Mouse (Mus musculus) layer of hippocampus, adult 9-11 months (tissue): ENCODE data around the gene Tanc1.
"Not testable (repeated sequence)": the region's sequence is repeated elsewhere in the genome, so short reads cannot be mapped to it uniquely, and the experiment has no call there.

Source experiments
- DNase-seq: peaks from one replicate; pipeline ENCODE4 v3.0.0; 2022

The Tanc1 gene

GRCm38 (mm10) chr2:59841189-59841939 is 229.5 kb downstream of the Tanc1 start:
- DNase-seq, result no peak

GRCm38 (mm10) chr2:59841944-59842343 is 230.1 kb downstream of the Tanc1 start:
- no peak for DNase-seq

GRCm38 (mm10) chr2:59842556-59843008 is 230.7 kb downstream of the Tanc1 start:
- DNase-seq, result no peak

GRCm38 (mm10) chr2:59843156-59843555 is 231.3 kb downstream of the Tanc1 start:
- DNase-seq, result no peak

GRCm38 (mm10) chr2:59843848-59844247 is 232.0 kb downstream of the Tanc1 start:
- DNase-seq, result no peak

GRCm38 (mm10) chr2:59851885-59852284 is 240.0 kb downstream of the Tanc1 start:
- DNase-seq, result not testable (repeated sequence)

GRCm38 (mm10) chr2:59852916-59853315 is 241.1 kb downstream of the Tanc1 start:
- DNase-seq, result no peak

- DNase-seq, result no peak
Measured at GRCm38 (mm10) chr2:59853543-59853942, 241.7 kb downstream of the Tanc1 start.

- no peak for DNase-seq
Measured at GRCm38 (mm10) chr2:59854363-59854762, 242.5 kb downstream of the Tanc1 start.

GRCm38 (mm10) chr2:59862618-59863017 is 250.8 kb downstream of the Tanc1 start:
- DNase-seq, result no peak

GRCm38 (mm10) chr2:59870526-59870925 is 258.7 kb downstream of the Tanc1 start:
- DNase-seq, result no peak

GRCm38 (mm10) chr2:59876482-59876881 is 264.6 kb downstream of the Tanc1 start:
- DNase-seq, result no peak

- no peak for DNase-seq
Measured at GRCm38 (mm10) chr2:59877335-59877734, 265.5 kb downstream of the Tanc1 start.

GRCm38 (mm10) chr2:59878221-59878620 is 266.4 kb downstream of the Tanc1 start:
- no peak for DNase-seq

- DNase-seq, result no peak
Measured at GRCm38 (mm10) chr2:59881404-59881803, 269.6 kb downstream of the Tanc1 start.

- peak; percentile 94 for DNase-seq
Measured at GRCm38 (mm10) chr2:59881831-59882741, 270.2 kb downstream of the Tanc1 start, which contains the start of gene Wdsub1. Gene Wdsub1, minus strand, starts transcription at chr2:59882591.

- DNase-seq, result no peak
Measured at GRCm38 (mm10) chr2:59882742-59883281, 271.0 kb downstream of the Tanc1 start.

- peak; percentile 27 for DNase-seq
Measured at GRCm38 (mm10) chr2:59889699-59890098, 277.9 kb downstream of the Tanc1 start.
